Mouse (Mus musculus) thymus, postnatal 36 days (tissue): ENCODE measurements around the gene Fmo2.
A peak's percentile ranks its signal among the peaks of the same experiment; 100 is the strongest.

Experiments
- DNase-seq, 2 experiments: peaks; one replicate each; pipeline ENCODE4 v3.0.0; 2022; ENCODE audit warnings: mixed read lengths in 2 of 2

Gene Fmo2

GRCm38 (mm10) chr1:162897838-162898811 is at the start of gene Fmo2:
Fmo2 (minus strand) TSS chr1:162898726.
- no peak for DNase-seq

GRCm38 (mm10) chr1:162947934-162948333 is 49.4 kb upstream of the Fmo2 start:
- DNase-seq, result no peak

GRCm38 (mm10) chr1:162946837-162947558 is 48.5 kb upstream of the Fmo2 start:
- no peak for DNase-seq

DNA sequence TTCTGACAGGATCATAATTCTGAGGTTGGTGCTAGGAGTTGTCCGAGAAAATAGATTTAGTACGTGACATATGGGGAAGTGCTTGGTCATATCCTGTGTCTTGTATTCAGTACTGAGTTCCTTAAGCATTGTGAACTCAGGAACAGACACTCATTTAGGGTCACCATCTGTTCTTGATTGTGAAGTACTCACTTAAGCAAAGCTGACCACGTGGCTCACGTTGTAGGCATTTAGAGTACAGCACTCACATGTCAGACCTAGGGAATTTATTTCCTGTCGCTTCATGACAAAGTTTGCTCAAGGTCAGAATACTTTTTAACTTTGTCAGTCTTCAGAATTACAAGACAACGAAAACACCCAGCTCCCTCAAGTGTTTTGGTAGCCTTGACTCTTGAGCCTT is 45.2 kb upstream of the Fmo2 start:
- DNase-seq, result no peak

GRCm38 (mm10) chr1:162938696-162939351 is 40.3 kb upstream of the Fmo2 start:
- no peak for DNase-seq

GRCm38 (mm10) chr1:162937970-162938695 is 39.6 kb upstream of the Fmo2 start:
- no peak for DNase-seq

DNA sequence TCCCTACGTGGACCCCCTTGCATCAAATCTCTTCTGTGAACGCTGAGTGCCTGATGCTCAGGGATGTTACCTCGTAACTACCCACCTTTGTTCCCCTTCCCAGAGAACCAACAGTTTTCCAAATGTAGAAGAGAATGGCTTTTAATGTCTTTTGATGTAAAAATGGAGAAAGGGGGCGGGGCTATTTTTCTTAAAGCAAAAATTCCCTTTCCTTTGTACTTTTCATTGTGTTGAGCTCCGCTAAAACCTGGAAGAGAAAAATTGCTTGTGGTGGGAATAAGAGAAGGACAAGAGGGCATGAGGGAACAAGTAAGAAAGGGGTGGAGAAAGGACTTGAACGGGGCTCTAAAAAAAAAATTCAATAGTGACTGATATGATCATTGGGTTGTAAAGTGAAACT is 38.9 kb upstream of the Fmo2 start, which contains the start of gene Fmo6:
Gene Fmo6 (minus strand): TSS at position 101 of the 400 bp plus-strand sequence.
- no peak for DNase-seq

- no peak for DNase-seq
These were observed 36.0 kb upstream of the Fmo2 start for GRCm38 (mm10) chr1:162934374-162935012.

- no peak for DNase-seq
These were observed 33.9 kb upstream of the Fmo2 start for GRCm38 (mm10) chr1:162932386-162932785.

- DNase-seq, result no peak
These were observed 33.4 kb upstream of the Fmo2 start for GRCm38 (mm10) chr1:162931880-162932279.

- no peak for DNase-seq
These were observed 32.9 kb upstream of the Fmo2 start for GRCm38 (mm10) chr1:162931310-162931875.

GRCm38 (mm10) chr1:162930631-162931030 is 32.1 kb upstream of the Fmo2 start:
- DNase-seq, result no peak

GRCm38 (mm10) chr1:162929146-162929545 is 30.6 kb upstream of the Fmo2 start:
- no peak for DNase-seq

- no peak for DNase-seq
These were observed 26.6 kb upstream of the Fmo2 start for GRCm38 (mm10) chr1:162925121-162925520.

- no peak for DNase-seq
These were observed 18.1 kb upstream of the Fmo2 start for GRCm38 (mm10) chr1:162916661-162917060.

DNA sequence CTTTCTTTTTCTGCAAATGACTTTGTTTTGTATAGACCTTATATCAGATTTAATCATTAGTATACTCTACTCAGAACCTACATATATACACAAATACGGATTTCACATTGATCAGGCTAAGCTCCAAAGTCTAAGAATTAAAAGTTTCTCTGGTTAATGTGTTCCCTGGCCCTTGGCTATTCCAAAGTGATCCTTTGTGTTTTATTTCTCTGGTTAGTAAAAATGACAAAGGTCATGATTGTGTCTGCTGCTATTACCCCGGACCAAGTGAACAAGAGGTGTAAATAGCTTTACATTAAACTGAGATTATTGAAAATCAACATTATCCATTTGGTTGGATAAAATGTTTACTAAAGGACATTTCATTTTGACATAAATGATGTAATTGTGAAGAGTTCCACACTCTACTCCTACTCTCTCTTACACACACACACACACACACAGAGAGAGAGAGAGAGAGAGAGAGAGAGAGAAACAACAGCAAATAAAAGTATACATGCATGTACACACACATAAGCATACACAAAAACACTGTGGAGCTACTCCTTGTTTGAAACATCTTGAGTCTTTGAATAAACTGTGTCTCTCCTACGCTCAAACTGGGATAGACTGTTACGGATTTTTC is 16.5 kb upstream of the Fmo2 start:
- no peak for DNase-seq

GRCm38 (mm10) chr1:162912085-162912484 is 13.6 kb upstream of the Fmo2 start:
- no peak for DNase-seq

DNA sequence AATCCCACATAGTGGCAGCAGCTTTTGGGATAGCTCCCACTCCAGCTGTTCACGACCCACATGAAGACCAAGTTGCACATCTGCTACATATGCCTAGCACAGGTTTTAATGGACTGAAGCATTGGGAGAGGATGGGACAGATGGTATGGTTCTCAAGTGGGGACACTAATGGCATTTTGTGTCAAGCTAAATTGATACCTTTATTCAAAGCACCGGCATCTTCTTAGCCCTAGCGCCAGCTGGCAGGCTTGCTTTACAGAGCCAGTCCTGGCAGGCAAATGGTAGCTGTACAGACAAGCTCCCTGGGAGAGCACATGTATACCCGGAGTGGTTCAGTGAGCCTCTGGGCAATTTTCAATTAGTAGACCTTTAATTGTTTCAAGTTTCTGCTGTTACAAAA is 3.4 kb upstream of the Fmo2 start:
- no peak for DNase-seq

DNA sequence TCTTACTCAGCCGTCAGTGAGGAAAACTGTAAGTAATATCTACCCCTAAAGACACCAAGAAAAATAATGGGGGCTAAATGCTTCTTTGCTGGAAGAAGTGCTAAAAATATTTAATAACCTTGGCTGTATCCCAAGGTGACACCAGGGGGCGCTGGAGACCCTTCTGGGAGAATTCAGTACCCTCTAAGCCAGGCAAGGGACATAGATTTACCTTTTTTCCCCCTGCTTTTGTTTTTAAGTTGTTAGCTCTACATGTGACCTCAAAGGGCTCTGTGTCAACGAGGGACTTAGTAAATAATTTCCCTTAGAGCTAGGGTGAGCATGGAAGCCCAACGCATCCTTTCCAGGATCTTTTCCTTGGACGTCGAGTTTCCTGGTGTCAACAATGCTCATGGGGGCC is 2.6 kb downstream of the Fmo2 start:
- peak; percentile 16 to 43 for DNase-seq

GRCm38 (mm10) chr1:162893014-162893413 is 5.5 kb downstream of the Fmo2 start:
- DNase-seq, result no peak

DNA sequence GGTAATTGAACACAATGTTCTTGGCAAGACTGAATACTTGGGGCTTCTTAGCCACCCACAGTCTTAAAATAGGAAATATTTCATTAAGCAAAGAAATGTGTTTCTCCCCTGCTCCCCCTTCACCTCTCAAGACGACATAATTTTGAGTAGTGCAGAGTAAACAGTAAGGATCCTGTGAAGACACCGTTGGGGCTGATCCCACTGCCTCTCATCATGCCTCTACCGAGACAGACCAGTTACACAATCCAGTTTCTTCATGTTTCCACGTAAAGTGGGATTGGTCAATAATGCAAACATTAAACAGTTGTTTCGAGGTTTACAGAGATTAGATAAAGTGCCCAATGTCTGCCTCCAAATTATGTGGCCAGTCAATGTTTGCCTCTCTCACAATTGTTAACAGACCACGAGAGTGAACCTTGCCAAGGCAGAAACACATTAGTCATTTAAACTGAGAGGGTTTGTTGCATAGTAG is 6.5 kb downstream of the Fmo2 start:
- DNase-seq, result no peak
